Mouse (Mus musculus): ENCODE measurements around the gene Cyfip2. TPM values are rescaled to one million over a fixed set of nuclear protein-coding genes. Genes with fewer than 3 reads are reported as not detected.

The Cyfip2 gene
- total RNA-seq, 4 experiments from 2014 or later, result 63.9 to 70.3 (median 66.7) TPM

GRCm38 (mm10) chr11:46236976-46237375 is 75.7 kb downstream of the Cyfip2 start:
- peak; percentile 19 for DNase-seq (ENCODE audit: low spot score)

- DNase-seq (ENCODE audit: low spot score), result no peak
Observed at GRCm38 (mm10) chr11:46235334-46235733, 77.3 kb downstream of the Cyfip2 start, which contains the start of gene Fndc9. Fndc9 (plus strand) TSS chr11:46235531.

GRCm38 (mm10) chr11:46233966-46234365 is 78.7 kb downstream of the Cyfip2 start:
- DNase-seq (ENCODE audit: low spot score), result no peak

- DNase-seq (ENCODE audit: low spot score), result no peak
Observed at GRCm38 (mm10) chr11:46232803-46233202, 79.9 kb downstream of the Cyfip2 start.

- DNase-seq (ENCODE audit: low spot score), result no peak
Observed at GRCm38 (mm10) chr11:46230184-46230583, 82.5 kb downstream of the Cyfip2 start.

GRCm38 (mm10) chr11:46225345-46225744 is 87.3 kb downstream of the Cyfip2 start:
- DNase-seq (ENCODE audit: low spot score), result no peak

GRCm38 (mm10) chr11:46223575-46223974 is 89.1 kb downstream of the Cyfip2 start:
- no peak for DNase-seq (ENCODE audit: low spot score)

- no peak for DNase-seq (ENCODE audit: low spot score)
Observed at GRCm38 (mm10) chr11:46220211-46220610, 92.4 kb downstream of the Cyfip2 start.

- no peak for DNase-seq (ENCODE audit: low spot score)
Observed at GRCm38 (mm10) chr11:46219380-46219779, 93.3 kb downstream of the Cyfip2 start.

GRCm38 (mm10) chr11:46218584-46218983 is 94.1 kb downstream of the Cyfip2 start:
- DNase-seq (ENCODE audit: low spot score), result no peak

GRCm38 (mm10) chr11:46217686-46218085 is 95.0 kb downstream of the Cyfip2 start:
- DNase-seq (ENCODE audit: low spot score), result no peak

- DNase-seq (ENCODE audit: low spot score), result no peak
Observed at GRCm38 (mm10) chr11:46216669-46217068, 96.0 kb downstream of the Cyfip2 start.

GRCm38 (mm10) chr11:46215354-46215753 is 97.3 kb downstream of the Cyfip2 start:
- DNase-seq (ENCODE audit: low spot score), result peak; percentile 59

- DNase-seq (ENCODE audit: low spot score), result no peak
Observed at GRCm38 (mm10) chr11:46214368-46215230, 98.1 kb downstream of the Cyfip2 start.

GRCm38 (mm10) chr11:46213844-46214243 is 98.8 kb downstream of the Cyfip2 start:
- DNase-seq (ENCODE audit: low spot score), result no peak

- no peak for DNase-seq (ENCODE audit: low spot score)
Observed at GRCm38 (mm10) chr11:46211858-46212257, 100.8 kb downstream of the Cyfip2 start.

- DNase-seq (ENCODE audit: low spot score), result no peak
Observed at GRCm38 (mm10) chr11:46209884-46210283, 102.8 kb downstream of the Cyfip2 start.

- DNase-seq (ENCODE audit: low spot score), result no peak
Observed at GRCm38 (mm10) chr11:46205639-46206409, 106.8 kb downstream of the Cyfip2 start.

- DNase-seq (ENCODE audit: low spot score), result no peak
Observed at GRCm38 (mm10) chr11:46204841-46205240, 107.8 kb downstream of the Cyfip2 start.

- no peak for DNase-seq (ENCODE audit: low spot score)
Observed at GRCm38 (mm10) chr11:46202547-46202887, 110.1 kb downstream of the Cyfip2 start.

- DNase-seq (ENCODE audit: low spot score), result no peak
Observed at GRCm38 (mm10) chr11:46201636-46202546, 110.8 kb downstream of the Cyfip2 start.

- no peak for DNase-seq (ENCODE audit: low spot score)
Observed at GRCm38 (mm10) chr11:46200664-46201063, 112.0 kb downstream of the Cyfip2 start.

Data from heart, adult 8-10 months (tissue).